Mouse (Mus musculus) gastrocnemius, postnatal 10 days (tissue): ENCODE data around the gene Tprn. TPM values are rescaled to one million over a fixed set of nuclear protein-coding genes. Genes with fewer than 3 reads are reported as not detected.
A peak's percentile ranks its signal among the peaks of the same experiment; 100 is the strongest.
"Not testable (repeated sequence)": the region's sequence is repeated elsewhere in the genome, so short reads cannot be mapped to it uniquely, and the experiment has no call there.

Experiments used
- DNase-seq: peaks from one replicate; pipeline ENCODE4 v3.0.0; 2021; ENCODE audit warnings: mixed read lengths
- total RNA-seq, 2 experiments: library from RNA; stranded (reverse); gene quantifications; 2 replicates each; pipeline ENCODE4 v1.2.3; 2021

Tprn gene
- total RNA-seq, 2 experiments from 2014 or later, result 4.7 to 6.8 TPM

DNA sequence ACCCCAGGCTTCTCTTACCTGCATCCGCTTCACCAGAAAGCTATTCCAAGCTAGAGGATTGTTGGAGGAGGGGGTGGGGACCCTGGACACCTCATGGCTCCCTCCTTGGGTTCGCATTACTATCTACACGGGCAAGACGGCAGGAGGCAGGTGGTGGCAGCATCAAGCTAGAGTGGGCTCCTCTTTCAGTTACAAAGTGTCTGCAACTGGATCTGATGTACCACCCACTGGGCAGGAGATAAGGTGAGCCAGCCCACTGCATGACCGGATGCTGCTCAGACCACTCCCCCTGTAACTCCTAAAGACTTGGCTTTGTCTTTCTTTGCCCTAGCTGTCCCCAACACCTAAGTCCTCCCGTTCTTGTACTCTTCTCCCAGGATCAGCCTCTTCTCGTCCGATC lies 25.8 kb upstream of the Tprn start, which contains the start of gene Rnf224:
Rnf224 (minus strand) TSS at position 174 of the 400 bp plus-strand sequence.
- DNase-seq, result no peak

DNA sequence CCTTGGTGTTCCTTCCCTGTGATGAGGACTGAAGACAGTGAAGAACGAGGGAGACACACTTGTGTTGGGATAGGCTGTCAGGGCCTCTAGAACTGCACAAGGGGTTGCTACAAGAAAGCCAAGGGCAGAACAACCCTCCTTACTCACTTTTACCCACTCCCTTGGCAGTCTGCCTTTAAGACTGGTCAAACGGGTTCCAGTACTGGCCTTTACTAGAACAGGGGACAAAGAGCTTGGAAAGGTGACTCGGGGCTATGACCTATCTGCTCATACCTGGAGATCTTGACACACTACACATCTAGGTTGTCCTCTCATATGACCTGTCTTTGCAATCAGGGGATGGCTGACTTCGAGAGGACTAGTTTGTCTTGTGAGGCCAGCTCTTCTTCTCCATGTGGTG lies 24.9 kb upstream of the Tprn start:
- no peak for DNase-seq

DNA sequence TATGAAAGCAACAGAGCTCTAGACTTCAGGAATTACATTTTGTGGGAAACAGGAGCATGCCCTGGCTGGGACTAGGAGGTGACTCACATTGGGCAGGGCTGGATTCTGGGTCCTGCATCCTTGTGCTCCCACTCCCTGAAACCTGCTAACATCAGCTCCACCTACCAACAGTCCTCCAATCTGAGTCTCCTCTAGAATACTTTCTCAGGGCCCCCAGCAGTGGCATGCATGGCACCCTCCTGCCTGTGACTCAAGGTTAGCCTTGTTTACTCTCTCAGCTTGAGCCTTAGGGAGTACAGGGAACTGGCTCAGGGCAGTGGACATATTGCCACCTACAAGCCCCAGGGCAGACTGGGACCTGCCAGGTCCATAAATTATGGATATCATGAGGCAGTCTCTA lies 24.3 kb upstream of the Tprn start:
- DNase-seq, result no peak

DNA sequence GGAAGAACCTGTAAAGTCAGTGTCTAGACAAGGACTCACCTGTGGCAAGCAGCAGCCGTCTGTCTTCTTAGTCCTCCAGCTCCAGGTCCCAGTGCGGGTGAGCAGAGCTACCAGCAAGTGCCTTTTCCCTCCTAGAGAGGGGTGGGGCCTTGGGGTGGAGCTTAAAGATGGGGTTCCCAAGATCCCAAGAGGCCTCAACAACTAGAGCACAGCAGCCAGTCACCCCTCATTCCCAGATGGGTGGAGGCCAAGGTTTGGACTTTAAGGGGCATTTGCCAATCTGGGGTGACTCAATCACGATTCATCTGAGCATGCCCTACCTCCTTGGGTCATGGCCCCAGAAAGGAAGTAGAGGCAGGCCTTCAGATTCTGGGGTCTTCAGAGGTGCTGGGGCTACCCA lies 22.7 kb upstream of the Tprn start:
- DNase-seq, result no peak

DNA sequence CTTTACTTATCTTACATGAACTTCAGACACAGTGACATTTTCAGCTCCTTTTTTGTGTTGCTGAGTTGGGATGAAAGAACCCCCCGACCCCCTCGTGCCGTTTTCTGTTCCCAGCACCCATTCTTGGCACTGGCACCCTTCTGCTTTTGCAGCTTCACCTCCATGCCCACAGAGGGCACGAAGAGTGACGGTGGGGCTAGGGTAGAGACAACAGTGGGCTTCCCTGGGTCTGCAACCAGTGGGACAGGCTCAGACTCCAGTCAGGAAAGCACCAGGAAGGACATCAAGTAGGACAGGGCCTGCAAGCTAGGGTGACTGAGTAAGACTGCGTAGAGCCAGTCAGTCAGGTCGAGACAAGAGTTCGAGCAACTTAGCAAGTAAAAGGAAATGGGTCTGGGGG lies 22.1 kb upstream of the Tprn start:
- no peak for DNase-seq

DNA sequence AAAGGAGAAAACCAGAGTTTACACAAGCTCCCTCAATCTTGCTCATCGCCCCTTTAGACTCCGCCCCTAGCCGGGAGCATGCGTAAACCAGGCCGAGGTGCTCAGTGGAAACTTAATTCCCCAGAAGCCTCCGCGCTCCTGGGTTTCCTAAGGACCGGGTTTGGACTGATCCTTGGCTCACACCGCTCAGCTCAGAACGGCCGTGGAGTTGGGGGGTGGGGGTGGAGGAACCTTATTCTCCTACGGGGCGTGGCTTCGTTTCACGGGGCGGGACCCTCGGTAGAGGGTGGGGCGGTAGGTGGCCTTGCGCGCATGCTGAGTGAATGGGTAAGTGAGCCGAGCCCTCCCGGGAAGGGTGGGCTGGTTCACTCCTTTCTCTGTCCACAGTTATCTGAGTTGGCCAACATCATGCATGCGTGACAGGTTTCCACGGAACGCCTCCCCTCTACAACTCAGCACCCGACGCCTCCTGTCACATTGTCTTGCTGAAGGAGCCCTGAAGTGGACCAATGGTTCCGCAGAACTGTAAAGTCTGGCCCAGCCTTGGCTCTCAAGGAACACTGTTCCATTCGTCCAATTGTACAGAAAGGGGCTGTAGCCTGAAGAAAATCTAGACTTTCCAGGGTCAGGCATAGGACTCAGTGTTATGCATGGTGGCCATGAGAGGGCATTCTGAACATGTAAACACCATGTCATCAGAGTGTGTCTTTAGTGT lies 21.5 kb upstream of the Tprn start:
- peak; percentile 50 for DNase-seq

DNA sequence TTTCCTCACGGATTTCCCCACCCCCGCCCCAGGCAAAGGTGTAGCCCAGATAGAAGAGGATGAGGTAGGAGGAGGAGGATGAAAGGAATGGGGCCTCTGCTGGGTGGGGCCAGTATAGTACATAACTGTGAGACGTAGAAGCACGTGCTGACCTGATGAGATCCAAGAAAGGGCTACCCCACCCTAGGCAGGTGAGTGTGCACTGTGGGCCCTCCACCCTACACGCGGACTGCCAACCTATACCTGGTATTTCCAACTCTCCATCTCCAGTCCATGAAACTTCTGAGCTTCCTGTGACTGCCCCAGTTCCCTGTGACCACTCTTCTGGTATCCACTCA lies 21.0 kb upstream of the Tprn start:
- no peak for DNase-seq

DNA sequence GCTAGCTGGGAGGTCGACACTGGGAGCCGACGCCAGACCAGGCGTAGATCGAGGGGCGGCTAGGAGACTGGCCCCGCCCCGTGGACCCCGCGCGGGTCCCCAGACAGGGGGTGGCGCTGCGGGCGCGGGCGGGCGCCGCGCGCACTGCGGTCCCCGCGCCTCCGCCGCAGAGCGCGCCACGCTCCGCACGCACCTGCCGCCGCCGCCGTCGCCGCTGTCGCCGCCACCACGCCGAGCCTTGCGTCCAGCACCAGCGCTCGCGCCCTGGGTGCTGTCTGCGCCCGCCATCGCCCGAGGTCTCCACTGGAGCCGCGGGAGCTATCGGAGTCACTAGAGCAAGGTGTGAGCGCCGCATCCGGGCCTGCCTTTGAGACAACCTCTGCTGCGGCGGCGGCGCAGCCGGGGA lies 20.3 kb upstream of the Tprn start, which contains the start of the genes Rnf208 and Cysrt1:
Rnf208 (plus strand) TSS at position 155 of the 406 bp plus-strand sequence.
Cysrt1 (minus strand) TSS at position 352 of the 406 bp plus-strand sequence.
- no peak for DNase-seq

DNA sequence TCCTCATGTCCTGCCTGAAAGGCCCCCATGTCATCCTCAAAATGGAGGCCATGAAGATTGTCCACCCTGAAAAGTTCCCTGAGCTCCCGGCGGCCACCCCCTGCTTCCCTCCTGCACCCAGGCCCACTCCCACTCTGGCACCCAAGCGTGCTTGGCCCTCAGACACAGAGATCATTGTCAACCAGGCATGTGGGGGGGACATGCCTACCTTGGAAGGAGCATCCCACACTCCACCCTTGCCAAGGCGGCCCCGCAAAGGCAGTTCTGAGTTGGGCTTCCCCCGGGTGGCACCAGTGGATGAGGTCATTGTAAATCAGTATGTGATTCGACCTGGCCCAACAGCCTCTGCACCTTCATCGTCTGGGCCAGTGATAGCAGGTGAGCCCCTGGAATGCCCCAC lies 19.1 kb upstream of the Tprn start:
- no peak for DNase-seq

DNA sequence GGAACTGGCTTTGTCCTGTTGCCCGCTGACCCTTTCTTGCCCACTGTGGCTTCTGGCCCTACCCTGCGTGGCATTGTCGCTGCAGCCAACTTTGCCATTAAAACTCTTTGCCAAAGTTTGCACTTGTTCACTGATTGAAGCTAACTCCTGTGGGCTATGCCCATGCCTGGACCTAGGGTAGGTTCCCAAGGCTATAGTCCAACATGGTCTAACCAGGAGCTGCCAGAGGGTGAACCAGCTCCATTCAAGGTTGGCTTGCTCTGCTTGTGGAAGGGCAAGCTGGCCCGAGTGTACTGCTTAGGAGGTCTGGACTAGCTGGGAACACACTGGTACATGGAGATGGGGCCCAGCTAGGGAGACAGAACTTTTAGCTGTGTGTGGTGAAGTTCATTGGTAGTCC lies 18.3 kb upstream of the Tprn start:
- no peak for DNase-seq

DNA sequence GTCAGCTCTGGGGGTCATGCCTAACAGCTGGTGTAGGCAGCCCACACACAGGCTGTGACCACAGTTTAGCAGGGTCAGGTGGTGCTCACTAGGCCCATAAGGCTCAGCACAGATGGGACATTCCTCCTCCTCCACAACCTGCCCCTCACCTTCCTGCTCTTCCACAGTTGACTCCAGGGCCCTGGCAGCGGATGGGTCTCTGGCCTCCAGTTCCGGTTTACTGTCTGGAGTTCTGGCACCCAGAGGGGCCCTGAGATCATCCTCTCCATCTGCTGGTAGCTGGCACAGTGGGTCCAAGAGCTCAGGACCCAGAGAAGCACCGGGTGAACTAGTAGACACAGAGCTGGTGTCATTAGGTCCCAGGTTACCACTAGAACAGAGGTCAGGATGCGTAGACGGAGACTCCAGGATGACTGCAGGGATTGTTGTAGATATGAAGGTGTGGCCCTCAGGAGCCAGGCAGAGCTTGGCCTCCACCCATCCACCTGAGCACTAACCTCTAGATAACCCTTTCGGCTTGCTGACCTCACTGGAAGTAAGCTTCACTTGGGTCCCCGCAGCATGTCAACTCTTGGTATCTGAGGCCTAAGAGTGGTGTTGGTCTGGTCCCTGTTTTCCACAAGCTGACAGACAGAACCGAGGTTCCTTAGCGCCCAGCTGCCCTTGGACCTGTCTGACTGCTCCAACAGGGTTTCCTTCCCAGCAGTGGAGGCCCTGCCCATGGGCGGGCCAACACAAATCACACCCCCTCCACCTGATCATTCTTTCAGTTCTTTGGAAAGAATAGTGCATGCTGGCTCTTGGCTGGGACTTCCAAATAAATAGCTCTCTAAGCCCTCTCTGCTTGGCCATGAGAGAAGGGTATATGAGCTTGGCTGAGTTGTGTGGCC lies 16.0 kb upstream of the Tprn start, which contains the start of gene AL732309.1:
AL732309.1 (minus strand) TSS at position 681 of the 890 bp plus-strand sequence.
- DNase-seq, result no peak

DNA sequence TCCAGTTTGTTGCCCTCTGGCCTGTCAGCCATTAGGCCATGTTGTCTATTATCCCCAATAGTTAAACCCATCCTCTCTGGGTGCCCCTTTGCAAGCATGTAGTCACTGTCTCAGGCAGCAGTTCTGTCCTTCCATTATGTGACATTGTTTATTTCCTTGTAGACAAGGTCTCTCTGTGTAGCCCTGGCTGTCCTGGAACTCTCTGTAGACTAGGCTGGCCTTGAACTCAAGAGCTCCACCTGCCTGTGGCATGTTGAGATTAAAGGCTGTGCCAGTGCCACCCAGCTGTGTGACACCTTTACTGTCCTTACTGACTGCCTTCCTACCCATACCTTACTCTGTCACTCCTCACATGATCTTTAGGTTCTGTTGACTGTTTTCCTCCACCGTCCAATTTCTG lies 10.1 kb upstream of the Tprn start:
- no peak for DNase-seq

DNA sequence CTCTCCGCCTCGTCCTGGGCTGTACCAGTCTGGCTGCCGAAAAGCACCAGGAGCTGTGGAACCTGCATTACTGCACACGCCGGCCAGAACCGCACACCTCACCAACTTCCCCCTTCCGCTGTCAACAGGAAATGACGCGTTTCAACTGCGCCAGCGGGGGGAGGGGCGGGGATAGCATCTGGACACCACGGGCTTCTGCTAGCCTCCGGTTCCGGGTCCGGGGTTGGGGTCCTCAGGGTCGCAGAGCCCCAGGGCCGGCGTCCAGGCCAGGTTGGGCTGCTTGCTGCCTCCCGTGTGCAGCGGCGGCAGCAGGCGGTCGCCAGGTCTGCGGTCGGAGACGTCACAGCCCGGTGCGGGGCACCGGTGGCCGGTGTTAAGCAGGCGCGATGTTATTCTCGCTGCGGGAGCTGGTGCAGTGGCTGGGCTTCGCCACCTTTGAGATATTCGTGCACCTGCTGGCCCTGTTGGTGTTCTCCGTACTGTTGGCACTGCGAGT lies 7.1 kb upstream of the Tprn start, which contains the start of gene Tmem203:
Tmem203 (plus strand) TSS at position 156 of the 496 bp plus-strand sequence.
- peak; percentile 88 for DNase-seq

DNA sequence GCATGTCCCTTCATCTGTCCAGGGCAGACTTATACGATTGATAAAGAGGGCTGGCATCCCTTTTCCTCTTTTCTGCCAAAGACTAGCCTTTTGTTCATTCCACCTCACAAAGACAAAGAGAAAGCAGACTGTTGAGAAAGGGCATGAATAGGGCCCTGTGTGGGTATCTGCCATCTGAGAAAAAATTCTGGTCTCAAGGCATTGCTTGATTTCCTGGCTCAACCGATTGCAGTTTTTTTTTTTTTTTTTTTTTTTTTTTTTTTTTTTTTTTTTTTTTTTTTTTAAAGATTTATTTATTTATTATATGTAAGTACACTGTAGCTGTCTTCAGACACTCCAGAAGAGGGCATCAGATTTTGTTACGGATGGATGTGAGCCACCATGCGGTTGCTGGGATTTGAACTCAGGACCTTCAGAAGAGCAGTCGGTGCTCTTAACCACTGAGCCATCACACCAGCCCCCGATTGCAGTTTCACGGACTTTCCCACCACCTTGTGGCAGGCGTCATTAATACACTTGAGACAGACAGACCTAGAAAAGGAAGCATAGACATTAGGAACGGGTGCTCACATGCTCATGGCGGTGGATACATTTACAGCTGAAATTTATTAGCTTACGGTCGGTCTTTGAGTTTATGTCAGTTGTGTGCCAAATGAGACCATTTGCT lies 5.8 kb upstream of the Tprn start:
- not testable (repeated sequence) for DNase-seq

DNA sequence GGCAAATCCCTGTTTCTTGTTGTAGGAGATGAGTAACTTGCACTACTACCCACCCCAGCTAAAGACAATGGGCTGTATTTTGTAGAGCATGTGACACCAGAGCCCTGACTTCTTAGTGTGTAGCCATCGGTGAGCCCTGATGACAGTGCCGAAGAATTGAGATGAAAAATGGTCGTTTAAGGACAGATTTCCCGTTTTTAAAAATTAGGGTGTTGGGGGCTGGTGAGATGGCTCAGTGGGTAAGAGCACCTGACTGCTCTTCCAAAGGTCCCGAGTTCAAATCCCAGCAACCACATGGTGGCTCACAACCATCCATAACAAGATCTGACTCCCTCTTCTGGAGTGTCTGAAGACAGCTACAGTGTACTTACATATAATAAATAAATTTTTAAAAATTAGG lies 5.2 kb upstream of the Tprn start:
- DNase-seq, result not testable (repeated sequence)

DNA sequence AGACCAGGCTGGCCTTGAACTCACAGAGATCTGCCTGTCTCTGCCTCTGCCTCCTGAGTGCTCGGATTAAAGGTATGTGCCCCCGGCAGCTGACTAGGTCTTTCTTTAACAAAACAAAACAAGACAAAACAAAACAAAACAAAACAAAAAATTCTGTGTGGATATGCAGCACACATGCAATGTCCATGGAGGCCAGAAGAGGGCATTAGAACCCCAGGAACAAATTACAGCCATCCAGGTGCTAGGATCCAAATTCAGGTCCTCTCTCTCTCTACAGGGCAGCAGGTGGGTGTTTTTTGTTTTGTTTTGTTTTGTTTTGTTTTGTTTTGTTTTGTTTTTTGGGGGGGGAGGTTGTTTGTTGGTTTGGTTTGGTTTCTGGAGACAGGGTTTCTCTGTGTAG lies 3.5 kb upstream of the Tprn start:
- no peak for DNase-seq

DNA sequence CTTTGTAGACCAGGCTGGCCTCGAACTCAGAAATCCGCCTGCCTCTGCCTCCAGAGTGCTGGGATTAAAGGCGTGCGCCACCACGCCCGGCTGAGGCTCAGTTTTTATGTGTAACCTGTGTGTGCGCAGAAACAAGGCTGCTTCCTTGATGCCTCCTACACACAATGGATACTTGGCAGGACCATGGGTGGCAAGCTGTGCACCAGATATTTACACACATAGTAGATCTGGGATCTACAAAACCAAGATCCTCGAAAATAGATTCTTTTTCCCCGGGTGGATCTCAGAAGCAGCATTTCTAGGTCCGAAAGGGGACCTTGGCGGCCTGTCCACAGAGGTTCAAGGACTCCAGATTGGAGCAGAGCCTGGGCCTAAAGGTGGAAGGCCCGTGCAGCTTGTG lies 548 bp upstream of the Tprn start:
- DNase-seq, result no peak

DNA sequence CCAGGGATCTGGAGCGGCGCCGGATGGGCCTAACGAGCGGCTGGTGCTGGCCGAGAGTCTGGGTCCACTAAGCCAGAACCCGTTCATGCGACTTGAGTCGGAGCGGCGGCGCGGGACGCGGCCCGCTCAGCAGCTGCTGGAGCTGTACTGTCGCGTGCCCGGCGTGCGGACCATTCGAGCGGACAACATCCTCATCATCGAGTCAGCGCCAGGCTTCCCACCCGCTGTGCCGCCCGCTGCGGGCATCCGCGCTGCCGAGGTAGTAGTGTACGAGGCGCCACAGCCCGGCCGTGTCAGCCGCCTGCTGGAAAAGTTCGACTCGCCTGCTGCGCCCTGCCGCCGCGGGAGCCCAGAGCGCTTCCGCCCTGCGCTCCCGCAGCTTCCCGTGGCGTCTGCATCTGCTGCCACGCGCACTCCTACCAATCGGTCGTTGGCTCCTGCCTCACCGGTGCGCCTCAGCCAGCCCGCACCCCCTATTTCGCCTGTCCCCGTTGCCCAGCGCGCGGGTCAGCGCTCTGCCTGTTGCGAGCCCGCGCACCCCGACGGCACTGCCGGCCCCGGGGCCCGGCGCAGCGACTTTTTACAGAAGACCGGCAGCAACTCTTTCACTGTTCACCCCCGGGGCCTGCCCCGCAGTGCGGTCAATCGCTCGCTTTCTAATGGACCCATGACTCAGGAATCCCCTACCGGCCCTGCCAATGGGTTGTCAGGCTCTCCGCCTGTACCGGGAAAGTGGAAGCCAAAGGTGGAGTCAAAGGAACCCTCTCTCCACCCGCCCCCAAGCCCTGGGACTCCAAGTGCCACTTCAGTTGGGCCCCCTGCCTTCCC lies 591 bp downstream of the Tprn start:
- no peak for DNase-seq

DNA sequence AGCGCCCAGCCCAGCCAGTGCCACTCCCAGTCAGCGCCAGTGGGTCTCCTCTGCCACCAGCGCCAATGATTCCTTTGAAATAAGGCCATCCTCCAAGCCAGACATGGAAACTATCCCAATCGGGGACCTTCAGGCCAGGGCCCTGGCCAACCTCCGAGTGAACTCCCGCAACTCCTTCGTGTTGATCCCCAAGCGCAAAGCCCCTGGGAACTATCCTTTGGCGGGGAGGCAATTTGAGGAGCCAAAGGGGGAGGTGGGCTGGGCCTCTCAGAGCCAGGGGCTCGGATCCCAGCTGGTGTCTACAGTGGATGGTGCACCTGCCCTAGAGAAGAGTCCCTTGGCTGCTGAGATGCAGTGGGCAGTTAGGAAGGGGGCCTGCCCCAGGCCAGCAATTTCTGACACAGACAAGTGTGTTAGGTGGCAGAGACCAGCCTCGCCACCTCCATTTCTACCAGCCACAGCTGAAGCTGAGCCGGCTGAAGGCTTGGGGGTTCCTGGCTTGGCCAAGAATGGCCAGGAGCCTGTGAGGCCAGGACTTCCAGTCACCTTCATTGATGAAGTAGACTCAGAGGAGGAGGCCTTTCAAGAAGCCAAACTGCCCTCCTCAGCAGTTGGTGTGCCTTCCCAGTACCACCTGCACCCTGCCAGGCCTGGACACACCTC lies 1.3 kb downstream of the Tprn start:
- DNase-seq, result no peak

DNA sequence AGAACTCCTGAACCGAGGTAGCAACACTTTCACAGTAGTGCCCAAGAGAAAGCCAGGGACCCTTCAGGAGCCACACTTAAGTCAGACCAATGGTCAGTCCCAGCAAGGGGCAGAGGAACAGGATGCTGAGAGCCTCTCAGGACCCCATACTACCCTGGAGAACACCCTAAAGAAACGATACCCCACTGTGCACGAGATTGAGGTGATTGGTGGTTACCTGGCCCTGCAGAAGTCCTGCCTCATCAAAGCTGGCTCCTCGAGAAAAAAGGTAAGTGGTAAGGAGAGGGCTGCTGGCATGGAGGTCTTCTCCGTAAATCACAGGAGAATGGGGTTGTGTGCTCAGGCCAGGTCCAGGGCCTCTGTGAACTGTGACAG lies 1.9 kb downstream of the Tprn start:
- no peak for DNase-seq

DNA sequence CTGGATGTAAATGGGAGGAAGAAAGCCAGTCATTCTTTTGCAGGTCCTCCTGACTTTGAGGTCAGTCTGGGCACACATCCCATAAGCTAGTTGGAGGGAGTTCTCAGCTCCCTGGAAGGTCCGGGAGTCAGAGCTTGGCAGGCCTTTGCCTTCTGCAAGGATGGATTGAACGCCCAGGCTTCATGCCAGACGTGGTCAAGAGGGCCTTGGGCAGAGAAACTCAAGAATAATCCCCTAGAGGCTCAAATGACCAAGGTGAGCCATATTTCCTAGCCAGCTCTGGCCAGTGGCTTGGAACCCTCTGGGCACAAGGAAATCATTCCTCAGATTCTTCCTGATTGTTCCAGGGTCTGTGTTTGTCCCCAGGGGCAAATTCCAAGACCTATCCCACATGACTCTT lies 2.4 kb downstream of the Tprn start:
- no peak for DNase-seq
